Mouse (Mus musculus): ENCODE data around the gene Trappc2. TPM values are rescaled to one million over a fixed set of nuclear protein-coding genes. Genes with fewer than 3 reads are reported as not detected.

Gene Trappc2
- polyA plus RNA-seq, 1 experiment from 2014 or later: 48.7 TPM

- Histone ChIP-seq H3K36me3 (ENCODE audit: control insufficient read depth, insufficient read depth, low read length) (no peaks in the 10 kb centered on the region), H3K4me3 (ENCODE audit: low read depth, low read length) (no peak overlapping the region), H3K9ac (ENCODE audit: low read length) (no peak overlapping the region), H3K4me1 (ENCODE audit: control insufficient read depth, insufficient read depth, low read length) (no peaks in the 10 kb centered on the region), H3K27me3 (ENCODE audit: control insufficient read depth, insufficient read depth, low read length) (peaks cover 2% of the 10 kb centered on the region), H3K4me2 (no peak overlapping the region), H3K9me3 (ENCODE audit: control insufficient read depth, low read length) (no peaks in the 10 kb centered on the region), H3K27ac (ENCODE audit: low read depth, low read length) (no peak overlapping the region)
- 96% methylated on average over 1 of the region's 1 CpGs for whole genome bisulfite sequencing
- no peak for DNase-seq (ENCODE audit: low spot score, missing footprints)
- ATAC-seq (ENCODE audit: low FRiP score): no peak
Observed at GRCm38 (mm10) chrX:166455525-166455924, 15.2 kb downstream of the Trappc2 start.

- H3K27ac ChIP-seq (ENCODE audit: low read depth, low read length): no peak overlapping the region
- H3K9ac ChIP-seq (ENCODE audit: low read length): no peak overlapping the region
- H3K36me3 ChIP-seq (ENCODE audit: control insufficient read depth, insufficient read depth, low read length): no peaks in the 10 kb centered on the region
- H3K27me3 ChIP-seq (ENCODE audit: control insufficient read depth, insufficient read depth, low read length): no peaks in the 10 kb centered on the region; the same call in 1 of the 2 replicates
- no peak for DNase-seq (ENCODE audit: low spot score, missing footprints)
- no peaks in the 10 kb centered on the region for H3K4me1 ChIP-seq (ENCODE audit: control insufficient read depth, insufficient read depth, low read length)
- H3K9me3 ChIP-seq (ENCODE audit: control insufficient read depth, low read length): no peaks in the 10 kb centered on the region
- no peak for ATAC-seq (ENCODE audit: low FRiP score)
- H3K4me3 ChIP-seq (ENCODE audit: low read depth, low read length): no peak overlapping the region
- H3K4me2 ChIP-seq: no peak overlapping the region
- whole genome bisulfite sequencing: 94% methylated on average over 7 of the region's 7 CpGs
Observed at GRCm38 (mm10) chrX:166468321-166468720, 27.9 kb downstream of the Trappc2 start.

- ATAC-seq (ENCODE audit: low FRiP score): no peak
- DNase-seq (ENCODE audit: low spot score, missing footprints): no peak
- Histone ChIP-seq H3K9ac (ENCODE audit: low read length) (no peak overlapping the region), H3K27me3 (ENCODE audit: control insufficient read depth, insufficient read depth, low read length) (no peaks in the 10 kb centered on the region; the same call in 1 of the 2 replicates), H3K4me2 (no peak overlapping the region), H3K27ac (ENCODE audit: low read depth, low read length) (no peak overlapping the region), H3K36me3 (ENCODE audit: control insufficient read depth, insufficient read depth, low read length) (no peaks in the 10 kb centered on the region), H3K4me1 (ENCODE audit: control insufficient read depth, insufficient read depth, low read length) (no peaks in the 10 kb centered on the region), H3K9me3 (ENCODE audit: control insufficient read depth, low read length) (no peaks in the 10 kb centered on the region), H3K4me3 (ENCODE audit: low read depth, low read length) (no peak overlapping the region)
- WGBS: 88% methylated on average over 6 of the region's 6 CpGs
Observed at GRCm38 (mm10) chrX:166472612-166473011, 32.2 kb downstream of the Trappc2 start.

GRCm38 (mm10) chrX:166477393-166477792 is 37.0 kb downstream of the Trappc2 start:
- 76% methylated on average over 6 of the region's 6 CpGs for WGBS
- H3K27ac ChIP-seq (ENCODE audit: low read depth, low read length): no peak overlapping the region
- no peak overlapping the region for H3K4me3 ChIP-seq (ENCODE audit: low read depth, low read length)
- DNase-seq (ENCODE audit: low spot score, missing footprints) (no peak), ATAC-seq (ENCODE audit: low FRiP score) (no peak)
- no peaks in the 10 kb centered on the region for H3K9me3 ChIP-seq (ENCODE audit: control insufficient read depth, low read length)
- no peaks in the 10 kb centered on the region; the same call in 1 of the 2 replicates for H3K27me3 ChIP-seq (ENCODE audit: control insufficient read depth, insufficient read depth, low read length)
- no peaks in the 10 kb centered on the region; the same call in 1 of the 2 replicates for H3K4me1 ChIP-seq (ENCODE audit: control insufficient read depth, insufficient read depth, low read length)
- H3K36me3 ChIP-seq (ENCODE audit: control insufficient read depth, insufficient read depth, low read length): no peaks in the 10 kb centered on the region
- no peak overlapping the region for H3K9ac ChIP-seq (ENCODE audit: low read length)
- no peak overlapping the region; the same call in 1 of the 2 replicates for H3K4me2 ChIP-seq

- Histone ChIP-seq H3K36me3 (ENCODE audit: control insufficient read depth, insufficient read depth, low read length) (no peaks in the 10 kb centered on the region), H3K4me1 (ENCODE audit: control insufficient read depth, insufficient read depth, low read length) (no peaks in the 10 kb centered on the region; the same call in 1 of the 2 replicates), H3K9ac (ENCODE audit: low read length) (peak overlapping the region; percentile 76), H3K27me3 (ENCODE audit: control insufficient read depth, insufficient read depth, low read length) (no peaks in the 10 kb centered on the region; the same call in none of the 2 replicates), H3K27ac (ENCODE audit: low read depth, low read length) (no peak overlapping the region), H3K9me3 (ENCODE audit: control insufficient read depth, low read length) (no peaks in the 10 kb centered on the region), H3K4me2 (peak overlapping the region; percentile 52), H3K4me3 (ENCODE audit: low read depth, low read length) (peak overlapping the region; percentile 57)
- 21% methylated on average over 28 of the region's 28 CpGs for WGBS
- DNase-seq (ENCODE audit: low spot score, missing footprints) (peak; percentile 86), ATAC-seq (ENCODE audit: low FRiP score) (peak; percentile 3; the same call in 1 of the 2 replicates)
Observed at GRCm38 (mm10) chrX:166478631-166479364, 38.4 kb downstream of the Trappc2 start.

GRCm38 (mm10) chrX:166479365-166479983 is 39.1 kb downstream of the Trappc2 start, which contains the start of gene Rab9:
Rab9 (minus strand) TSS chrX:166479867.
- H3K9ac ChIP-seq (ENCODE audit: low read length): peak within 1 kb of the TSS; percentile 76
- DNase-seq (ENCODE audit: low spot score, missing footprints) (peak; percentile 99), ATAC-seq (ENCODE audit: low FRiP score) (peak; percentile 99)
- peak within 1 kb of the TSS; percentile 52 for H3K4me2 ChIP-seq
- no peaks in the 10 kb centered on the region; the same call in 1 of the 2 replicates for H3K4me1 ChIP-seq (ENCODE audit: control insufficient read depth, insufficient read depth, low read length)
- 14% methylated on average over 34 of the region's 41 CpGs for WGBS
- H3K9me3 ChIP-seq (ENCODE audit: control insufficient read depth, low read length): no peaks in the 10 kb centered on the region
- no peaks in the 10 kb centered on the region for H3K36me3 ChIP-seq (ENCODE audit: control insufficient read depth, insufficient read depth, low read length)
- H3K4me3 ChIP-seq (ENCODE audit: low read depth, low read length): peak within 1 kb of the TSS; percentile 57
- no peaks in the 10 kb centered on the region; the same call in none of the 2 replicates for H3K27me3 ChIP-seq (ENCODE audit: control insufficient read depth, insufficient read depth, low read length)
- H3K27ac ChIP-seq (ENCODE audit: low read depth, low read length): no peak within 1 kb of the TSS

GRCm38 (mm10) chrX:166495052-166495451 is 54.7 kb downstream of the Trappc2 start:
- no peak for DNase-seq (ENCODE audit: low spot score, missing footprints)
- no peak overlapping the region for H3K4me2 ChIP-seq
- ATAC-seq (ENCODE audit: low FRiP score): no peak
- H3K4me3 ChIP-seq (ENCODE audit: low read depth, low read length): no peak overlapping the region
- H3K27me3 ChIP-seq (ENCODE audit: control insufficient read depth, insufficient read depth, low read length): no peaks in the 10 kb centered on the region
- no peaks in the 10 kb centered on the region for H3K36me3 ChIP-seq (ENCODE audit: control insufficient read depth, insufficient read depth, low read length)
- H3K27ac ChIP-seq (ENCODE audit: low read depth, low read length): no peak overlapping the region
- H3K9me3 ChIP-seq (ENCODE audit: control insufficient read depth, low read length): no peaks in the 10 kb centered on the region
- no peak overlapping the region for H3K9ac ChIP-seq (ENCODE audit: low read length)
- H3K4me1 ChIP-seq (ENCODE audit: control insufficient read depth, insufficient read depth, low read length): no peaks in the 10 kb centered on the region
- 98% methylated on average over 2 of the region's 2 CpGs for WGBS

GRCm38 (mm10) chrX:166497771-166498170 is 57.4 kb downstream of the Trappc2 start:
- Histone ChIP-seq H3K4me2 (no peak overlapping the region), H3K27me3 (ENCODE audit: control insufficient read depth, insufficient read depth, low read length) (0 out of 2 replicates have a peak, but pooled peaks cover 2% of the 10 kb centered on the region), H3K4me1 (ENCODE audit: control insufficient read depth, insufficient read depth, low read length) (no peaks in the 10 kb centered on the region), H3K9ac (ENCODE audit: low read length) (no peak overlapping the region), H3K36me3 (ENCODE audit: control insufficient read depth, insufficient read depth, low read length) (0 out of 2 replicates have a peak, but pooled peaks cover under 1% of the 10 kb centered on the region), H3K9me3 (ENCODE audit: control insufficient read depth, low read length) (no peaks in the 10 kb centered on the region), H3K27ac (ENCODE audit: low read depth, low read length) (no peak overlapping the region), H3K4me3 (ENCODE audit: low read depth, low read length) (no peak overlapping the region)
- DNase-seq (ENCODE audit: low spot score, missing footprints): no peak
- ATAC-seq (ENCODE audit: low FRiP score): no peak
- 74% methylated on average over 4 of the region's 4 CpGs for WGBS

Measured in midbrain, embryonic 11.5 days (tissue).